Mouse (Mus musculus): Measurements from ENCODE around the gene Dpf3. TPM values are rescaled to one million over a fixed set of nuclear protein-coding genes. Genes with fewer than 3 reads are reported as not detected.

Dpf3 gene
- polyA plus RNA-seq, 1 experiment from 2014 or later = 18.0 TPM

DNA sequence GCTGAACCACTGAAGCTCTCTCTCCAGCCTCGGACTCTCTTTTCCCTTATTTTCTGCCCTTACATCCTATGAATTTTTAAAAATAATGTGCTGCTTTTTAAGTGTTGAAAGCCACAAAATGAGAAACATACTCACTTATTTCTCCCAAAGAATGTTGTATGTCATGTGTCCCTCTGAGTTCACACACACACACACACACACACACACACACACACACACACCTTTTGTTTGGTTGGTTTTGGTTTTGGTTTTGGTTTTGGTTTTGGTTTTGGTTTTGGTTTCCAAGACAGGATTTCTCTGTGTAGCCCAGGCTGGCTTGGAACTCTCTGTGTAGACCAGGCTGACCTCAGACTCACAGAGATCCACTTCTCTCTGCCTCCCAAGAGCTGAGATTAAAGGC is 37.0 kb downstream of the Dpf3 start:
- no peak overlapping the region for H3K4me2 ChIP-seq (replicated peaks)
- H3K9ac ChIP-seq = no peak overlapping the region
- no peaks in the 10 kb centered on the region for H3K27me3 ChIP-seq
- H3K4me1 ChIP-seq = peaks cover 7% of the 10 kb centered on the region
- H3K9me3 ChIP-seq (replicated peaks) = no peaks in the 10 kb centered on the region
- H3K27ac ChIP-seq = no peak overlapping the region
- no peaks in the 10 kb centered on the region for H3K36me3 ChIP-seq
- ATAC-seq (ENCODE audit: low FRiP score) = no peak
- no peak overlapping the region for H3K4me3 ChIP-seq
- WGBS = 90% methylated on average over 1 of the region's 1 CpGs

DNA sequence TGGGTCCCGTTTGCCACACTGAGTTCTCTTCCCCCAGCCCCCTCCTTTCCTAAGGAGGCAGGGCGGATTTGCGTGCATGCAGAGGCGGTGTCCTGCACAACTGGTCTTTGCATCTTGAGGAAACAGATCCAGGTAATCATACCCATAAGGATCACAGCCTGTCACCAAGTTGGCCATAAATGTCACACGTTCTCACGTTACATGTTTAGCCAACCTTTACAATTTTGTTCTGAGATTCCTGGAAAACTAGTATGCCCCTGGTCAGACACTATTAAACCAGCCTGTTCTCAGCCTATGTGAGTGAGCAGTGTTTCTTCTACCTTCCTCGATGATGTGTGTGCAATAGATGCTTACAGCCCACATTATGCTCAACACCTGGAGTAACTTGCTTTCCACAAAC is 38.3 kb downstream of the Dpf3 start:
- Histone ChIP-seq H3K27ac (no peak overlapping the region), H3K4me3 (no peak overlapping the region), H3K4me2 (replicated peaks) (no peak overlapping the region), H3K27me3 (no peaks in the 10 kb centered on the region), H3K4me1 (peaks cover 7% of the 10 kb centered on the region), H3K9me3 (replicated peaks) (no peaks in the 10 kb centered on the region), H3K9ac (no peak overlapping the region), H3K36me3 (no peaks in the 10 kb centered on the region)
- 85% methylated on average over 7 of the region's 7 CpGs for WGBS
- no peak for ATAC-seq (ENCODE audit: low FRiP score)

DNA sequence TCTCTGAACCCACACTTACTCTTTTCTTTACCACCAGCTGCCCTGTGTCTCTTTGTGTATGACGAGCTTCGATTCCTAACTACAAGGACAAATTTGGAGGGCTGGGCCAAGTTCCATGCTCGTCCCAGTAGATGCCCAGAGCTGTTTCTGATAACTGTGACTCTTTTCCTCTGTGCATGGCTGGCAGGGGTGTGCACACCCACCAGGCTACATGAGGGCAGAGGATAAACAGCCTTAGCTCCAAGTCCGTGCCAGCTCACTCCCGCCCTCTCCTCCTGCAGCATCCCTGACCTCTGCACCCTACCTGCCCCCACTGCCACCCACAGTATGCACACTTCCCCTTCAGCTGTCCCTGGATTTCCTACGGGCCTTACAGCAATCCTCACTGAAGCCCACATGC is 41.9 kb downstream of the Dpf3 start:
- Histone ChIP-seq H3K36me3 (no peaks in the 10 kb centered on the region), H3K4me1 (peaks cover 7% of the 10 kb centered on the region), H3K9ac (no peak overlapping the region), H3K27me3 (no peaks in the 10 kb centered on the region), H3K4me3 (no peak overlapping the region), H3K4me2 (replicated peaks) (no peak overlapping the region), H3K27ac (no peak overlapping the region), H3K9me3 (replicated peaks) (no peaks in the 10 kb centered on the region)
- ATAC-seq (ENCODE audit: low FRiP score) = no peak
- 79% methylated on average over 6 of the region's 6 CpGs for WGBS

DNA sequence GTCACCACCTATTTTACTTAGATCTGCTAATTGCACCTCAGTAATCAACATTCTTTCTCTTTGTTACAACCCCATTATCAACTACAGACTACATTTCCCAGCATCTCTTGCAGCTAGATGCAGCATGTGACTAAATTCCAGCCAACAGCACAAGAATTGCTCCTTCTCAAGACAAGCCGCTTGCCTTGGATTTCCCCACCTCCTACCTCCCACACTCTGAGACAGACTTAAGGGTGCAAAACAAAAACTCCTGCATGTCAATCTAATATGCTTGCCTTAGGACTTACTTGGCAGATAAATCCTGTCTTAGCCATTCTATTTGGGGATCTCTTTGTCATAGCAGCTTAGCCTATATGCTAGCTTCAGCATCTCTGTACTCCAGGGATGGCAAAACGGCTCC is 43.1 kb downstream of the Dpf3 start:
- Histone ChIP-seq H3K9ac (no peak overlapping the region), H3K27ac (no peak overlapping the region), H3K36me3 (no peaks in the 10 kb centered on the region), H3K4me2 (replicated peaks) (no peak overlapping the region), H3K9me3 (replicated peaks) (no peaks in the 10 kb centered on the region), H3K27me3 (no peaks in the 10 kb centered on the region), H3K4me3 (no peak overlapping the region), H3K4me1 (peaks cover 7% of the 10 kb centered on the region)
- ATAC-seq (ENCODE audit: low FRiP score) = no peak
- WGBS = 92% methylated on average over 2 of the region's 2 CpGs

DNA sequence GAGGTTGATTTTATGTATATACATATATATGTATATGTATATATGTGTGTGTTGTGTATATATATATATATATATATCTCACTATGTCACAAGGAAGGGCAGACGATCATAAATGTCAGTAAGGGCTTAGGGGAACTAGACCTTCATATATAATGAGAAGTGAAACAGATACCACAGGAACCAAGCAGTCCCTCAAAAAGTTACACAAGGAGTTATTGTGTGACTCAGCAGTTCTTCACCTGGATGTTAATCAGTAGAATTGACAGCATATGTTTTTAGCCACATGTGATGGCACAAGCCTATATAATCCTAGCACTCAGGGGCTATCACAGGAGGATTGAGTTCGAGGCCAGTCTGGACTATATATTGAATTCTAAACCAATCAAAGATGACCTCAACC is 49.5 kb downstream of the Dpf3 start:
- H3K9me3 ChIP-seq (replicated peaks) = no peaks in the 10 kb centered on the region
- H3K9ac ChIP-seq = no peak overlapping the region
- no peak overlapping the region for H3K4me2 ChIP-seq (replicated peaks)
- WGBS = 84% methylated on average over 2 of the region's 2 CpGs
- no peaks in the 10 kb centered on the region for H3K4me1 ChIP-seq
- H3K4me3 ChIP-seq = no peak overlapping the region
- H3K36me3 ChIP-seq = no peaks in the 10 kb centered on the region
- no peaks in the 10 kb centered on the region for H3K27me3 ChIP-seq
- H3K27ac ChIP-seq = no peak overlapping the region
- ATAC-seq (ENCODE audit: low FRiP score) = no peak

DNA sequence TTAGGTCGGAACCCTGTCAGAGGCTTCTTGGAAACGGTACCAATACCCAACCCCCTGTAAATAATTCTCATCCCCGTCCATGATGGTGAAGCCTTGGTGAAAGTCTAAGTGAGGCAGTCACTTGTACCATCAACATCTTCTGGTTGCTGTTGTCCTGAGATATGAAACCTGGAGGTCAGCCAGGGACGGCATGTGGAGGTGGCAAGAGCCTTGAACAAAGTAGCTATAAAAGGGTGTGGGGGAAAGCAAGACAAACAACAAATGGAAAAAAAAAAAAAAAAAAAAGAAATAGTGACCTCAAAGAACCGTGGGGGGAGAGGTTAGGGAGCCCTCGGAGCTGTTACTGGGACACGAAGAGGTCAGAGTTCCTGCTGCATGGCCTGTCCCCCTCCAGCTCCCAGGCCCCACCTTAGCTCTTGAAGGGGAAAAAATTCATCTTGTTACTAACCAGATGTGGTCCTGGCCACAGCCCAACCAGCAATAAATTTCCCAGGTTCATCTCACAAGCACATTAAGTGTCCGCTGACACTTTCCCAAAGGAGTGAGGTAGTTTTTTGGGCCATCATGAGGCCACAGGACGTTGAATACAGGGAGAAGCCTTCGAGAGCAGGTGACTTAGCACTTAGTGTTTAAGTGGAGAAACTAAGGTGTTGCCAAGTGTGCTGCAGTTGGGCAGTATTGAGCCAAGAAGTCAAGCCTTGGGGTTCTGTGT is 53.4 kb downstream of the Dpf3 start:
- Histone ChIP-seq H3K9ac (no peak overlapping the region), H3K27ac (no peak overlapping the region), H3K4me1 (no peaks in the 10 kb centered on the region), H3K27me3 (no peaks in the 10 kb centered on the region), H3K4me2 (replicated peaks) (no peak overlapping the region), H3K36me3 (no peaks in the 10 kb centered on the region), H3K9me3 (replicated peaks) (no peaks in the 10 kb centered on the region), H3K4me3 (no peak overlapping the region)
- WGBS = 61% methylated on average over 10 of the region's 10 CpGs
- no peak for ATAC-seq (ENCODE audit: low FRiP score)

DNA sequence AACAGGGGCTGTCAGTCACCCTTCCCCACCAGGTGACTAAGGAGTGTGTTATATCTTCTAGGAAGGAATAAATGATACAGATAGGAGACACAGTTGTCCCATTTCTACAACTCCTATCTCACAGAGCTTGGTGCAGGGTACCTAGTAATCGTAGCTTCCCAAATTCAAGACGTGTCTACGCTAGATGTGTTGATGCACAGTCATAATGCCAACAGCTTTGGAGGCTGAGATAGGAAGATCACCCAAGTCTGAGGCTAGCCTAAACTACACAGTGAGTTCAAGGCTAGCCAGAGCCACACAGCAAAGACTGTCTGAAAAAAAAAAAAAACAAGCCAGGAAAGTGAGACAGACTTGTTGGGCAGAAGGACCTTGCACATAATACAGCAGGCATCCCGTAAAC is 54.1 kb downstream of the Dpf3 start:
- H3K4me1 ChIP-seq = no peaks in the 10 kb centered on the region
- no peaks in the 10 kb centered on the region for H3K9me3 ChIP-seq (replicated peaks)
- WGBS = 92% methylated on average over 4 of the region's 4 CpGs
- no peak for ATAC-seq (ENCODE audit: low FRiP score)
- H3K27ac ChIP-seq = no peak overlapping the region
- H3K4me2 ChIP-seq (replicated peaks) = no peak overlapping the region
- H3K36me3 ChIP-seq = no peaks in the 10 kb centered on the region
- no peaks in the 10 kb centered on the region for H3K27me3 ChIP-seq
- no peak overlapping the region for H3K9ac ChIP-seq
- H3K4me3 ChIP-seq = no peak overlapping the region

DNA sequence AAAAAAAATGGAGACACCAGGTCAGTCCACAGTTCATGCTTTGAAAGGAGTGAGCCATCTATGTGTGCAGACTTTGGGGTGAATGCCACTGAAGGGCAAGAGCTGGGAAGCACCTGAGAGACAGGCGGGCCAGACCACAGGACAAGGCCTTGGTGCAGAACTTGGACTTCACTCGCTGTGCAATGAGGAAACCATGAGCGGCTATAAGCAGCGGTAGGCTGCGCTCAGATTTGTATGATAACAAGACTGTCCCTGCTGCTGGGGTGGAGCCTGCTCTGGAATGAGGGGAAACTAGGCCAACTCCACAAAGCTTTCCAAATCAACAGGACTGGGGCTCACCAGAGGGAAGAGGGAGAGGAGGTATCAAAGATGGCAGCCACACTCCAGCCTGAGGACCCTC is 57.3 kb downstream of the Dpf3 start:
- Histone ChIP-seq H3K36me3 (no peaks in the 10 kb centered on the region), H3K4me3 (no peak overlapping the region), H3K27ac (no peak overlapping the region), H3K4me2 (replicated peaks) (no peak overlapping the region), H3K27me3 (no peaks in the 10 kb centered on the region), H3K9me3 (replicated peaks) (no peaks in the 10 kb centered on the region), H3K4me1 (peaks cover 13% of the 10 kb centered on the region; the same call in 1 of the 2 replicates), H3K9ac (no peak overlapping the region)
- 93% methylated on average over 5 of the region's 5 CpGs for WGBS
- no peak for ATAC-seq (ENCODE audit: low FRiP score)

DNA sequence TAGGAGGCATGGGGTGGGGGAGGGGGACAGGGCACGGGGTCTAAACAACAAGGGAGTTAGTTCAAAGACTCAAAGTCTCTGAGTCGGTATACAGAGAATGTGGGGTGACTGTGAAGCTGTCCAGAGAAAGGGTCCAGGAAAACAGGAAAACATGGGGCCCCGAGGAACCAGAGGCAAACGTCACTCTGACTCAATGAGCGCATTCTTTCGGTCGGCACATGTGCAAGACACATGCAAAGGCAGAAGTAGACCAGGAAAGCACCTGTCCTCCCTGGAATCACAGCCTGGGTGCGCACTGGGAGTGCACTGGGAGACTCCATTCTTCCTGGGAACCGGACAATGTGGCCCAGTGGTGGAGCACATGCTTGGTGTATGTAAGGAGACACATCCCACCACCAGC is 59.5 kb downstream of the Dpf3 start:
- Histone ChIP-seq H3K4me1 (peaks cover 14% of the 10 kb centered on the region; the same call in 1 of the 2 replicates), H3K4me3 (no peak overlapping the region), H3K9ac (no peak overlapping the region), H3K36me3 (no peaks in the 10 kb centered on the region), H3K9me3 (replicated peaks) (no peaks in the 10 kb centered on the region), H3K4me2 (replicated peaks) (no peak overlapping the region), H3K27ac (no peak overlapping the region), H3K27me3 (no peaks in the 10 kb centered on the region)
- WGBS = 55% methylated on average over 9 of the region's 9 CpGs
- ATAC-seq (ENCODE audit: low FRiP score) = no peak

DNA sequence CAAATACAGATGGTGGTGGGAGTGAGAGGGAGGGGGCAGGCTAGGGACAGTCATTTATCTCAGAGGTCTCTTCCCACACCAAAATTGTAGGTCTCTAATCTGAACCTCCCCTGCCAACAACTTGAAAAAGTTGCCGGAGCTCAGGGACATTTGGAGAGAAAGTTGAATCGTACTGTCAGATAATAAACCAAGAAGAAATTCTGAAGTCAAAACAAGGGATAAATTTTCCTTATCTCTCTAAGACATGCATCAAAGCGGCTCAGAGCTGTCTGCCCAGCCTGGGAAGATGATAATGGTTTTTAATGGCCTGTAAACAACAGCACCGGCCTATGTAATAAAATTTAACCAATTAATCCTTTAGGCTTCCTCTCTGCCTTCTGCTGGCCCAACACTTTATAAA is 59.9 kb downstream of the Dpf3 start:
- Histone ChIP-seq H3K9ac (no peak overlapping the region), H3K27me3 (no peaks in the 10 kb centered on the region), H3K4me1 (peaks cover 14% of the 10 kb centered on the region; the same call in 1 of the 2 replicates), H3K4me2 (replicated peaks) (no peak overlapping the region), H3K36me3 (no peaks in the 10 kb centered on the region), H3K9me3 (replicated peaks) (no peaks in the 10 kb centered on the region), H3K4me3 (no peak overlapping the region), H3K27ac (no peak overlapping the region)
- no peak for ATAC-seq (ENCODE audit: low FRiP score)
- 64% methylated on average over 4 of the region's 4 CpGs for WGBS

DNA sequence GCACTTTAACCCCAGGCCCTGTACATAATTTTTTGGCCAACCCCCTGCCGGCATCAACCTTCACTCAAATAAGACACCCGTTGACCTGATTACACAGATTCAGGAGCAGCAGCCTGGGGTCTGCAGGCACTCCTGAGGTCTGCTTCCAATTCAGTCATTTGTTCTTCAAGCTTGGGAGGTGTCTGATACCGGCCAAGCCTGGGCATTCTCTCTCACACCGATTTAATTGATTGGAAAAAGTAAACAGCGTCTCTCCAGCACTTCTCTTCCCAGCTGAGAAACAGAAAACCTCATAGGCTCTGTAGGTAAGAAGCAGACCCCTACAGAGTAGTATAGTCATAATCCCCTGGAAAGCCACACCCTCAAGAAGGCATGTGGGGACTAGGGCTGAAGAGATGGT is 61.2 kb downstream of the Dpf3 start:
- H3K27ac ChIP-seq = no peak overlapping the region
- H3K4me1 ChIP-seq = peaks cover 14% of the 10 kb centered on the region; the same call in 1 of the 2 replicates
- ATAC-seq (ENCODE audit: low FRiP score) = no peak
- H3K27me3 ChIP-seq = no peaks in the 10 kb centered on the region
- no peak overlapping the region for H3K4me3 ChIP-seq
- no peaks in the 10 kb centered on the region for H3K9me3 ChIP-seq (replicated peaks)
- WGBS = 58% methylated on average over 5 of the region's 5 CpGs
- no peak overlapping the region for H3K4me2 ChIP-seq (replicated peaks)
- H3K9ac ChIP-seq = no peak overlapping the region
- H3K36me3 ChIP-seq = no peaks in the 10 kb centered on the region

DNA sequence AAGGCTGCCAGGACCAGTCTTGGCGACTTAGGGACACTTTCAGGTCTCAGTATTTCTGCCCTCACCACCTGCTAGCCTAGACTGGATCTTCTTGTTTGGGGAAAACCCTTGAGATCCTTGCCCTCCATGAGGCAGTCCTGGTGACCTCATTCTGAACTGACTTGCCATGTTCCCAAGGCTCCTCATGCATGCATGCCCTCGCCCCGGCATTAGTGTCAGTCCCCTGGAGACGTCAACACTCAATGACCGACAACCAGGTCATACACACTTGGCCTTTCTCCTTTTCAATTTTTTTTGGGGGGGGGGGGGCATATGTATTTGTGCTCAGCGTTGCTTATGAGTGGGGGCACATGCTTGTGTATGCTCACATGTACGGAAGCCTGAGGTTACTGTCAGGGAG is 61.8 kb downstream of the Dpf3 start:
- 63% methylated on average over 7 of the region's 7 CpGs for WGBS
- no peak for ATAC-seq (ENCODE audit: low FRiP score)
- no peak overlapping the region for H3K27ac ChIP-seq

DNA sequence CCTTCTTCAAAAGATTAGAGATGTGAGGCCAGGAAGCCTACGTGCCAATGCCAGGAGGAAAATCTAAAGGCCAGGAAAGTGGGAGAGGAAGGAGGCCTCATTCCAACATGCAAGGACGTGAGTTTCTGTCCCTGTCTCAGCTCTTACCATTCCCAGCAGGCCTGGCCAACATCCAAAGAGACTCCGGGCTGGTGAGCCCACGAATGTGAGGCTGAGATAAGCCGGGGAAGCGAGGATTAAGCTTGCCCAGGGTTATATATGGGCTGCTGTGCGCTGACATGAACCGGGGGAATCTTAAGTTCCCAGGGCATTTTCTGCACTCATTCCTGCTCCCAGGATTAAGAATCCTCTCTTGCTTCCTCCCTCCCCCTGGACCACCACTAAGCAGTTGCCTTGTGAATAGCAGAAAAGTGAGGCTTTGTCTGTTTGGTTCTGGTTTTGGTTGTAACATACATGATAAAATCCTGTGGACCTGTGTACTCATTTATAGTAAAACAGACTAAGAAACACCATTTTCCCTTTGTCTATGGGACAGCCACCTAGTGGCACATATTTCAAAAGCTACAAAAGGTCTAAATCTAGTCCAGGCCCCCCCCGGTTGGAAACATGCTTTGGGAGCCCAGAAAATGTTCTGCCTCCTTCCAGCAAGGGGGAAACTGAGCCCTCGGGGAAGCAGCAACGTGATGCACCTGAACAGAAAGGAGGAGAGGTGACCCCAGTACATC is 62.6 kb downstream of the Dpf3 start:
- Histone ChIP-seq H3K4me2 (replicated peaks) (no peak overlapping the region), H3K4me1 (peaks cover 14% of the 10 kb centered on the region; the same call in 1 of the 2 replicates), H3K9me3 (replicated peaks) (no peaks in the 10 kb centered on the region), H3K9ac (no peak overlapping the region), H3K27ac (no peak overlapping the region), H3K27me3 (no peaks in the 10 kb centered on the region), H3K4me3 (no peak overlapping the region), H3K36me3 (no peaks in the 10 kb centered on the region)
- ATAC-seq (ENCODE audit: low FRiP score) = no peak
- 80% methylated on average over 11 of the region's 11 CpGs for WGBS

More for the DNA sequence above, 61.8 kb downstream of the Dpf3 start:
- H3K9ac ChIP-seq = no peak overlapping the region
- no peak overlapping the region for H3K4me3 ChIP-seq
- H3K36me3 ChIP-seq = no peaks in the 10 kb centered on the region
- H3K9me3 ChIP-seq (replicated peaks) = no peaks in the 10 kb centered on the region
- H3K4me2 ChIP-seq (replicated peaks) = no peak overlapping the region
- no peaks in the 10 kb centered on the region for H3K27me3 ChIP-seq
- peaks cover 14% of the 10 kb centered on the region; the same call in 1 of the 2 replicates for H3K4me1 ChIP-seq
